Mouse (Mus musculus): ENCODE measurements around the gene Uck2.
A peak's percentile ranks its signal among the peaks of the same experiment; 100 is the strongest.

Uck2 gene

GRCm38 (mm10) chr1:167205177-167205750, 79.9 kb downstream of the Uck2 start:
- DNase-seq, result no peak

- DNase-seq, result no peak
Observed at GRCm38 (mm10) chr1:167204421-167204820, 80.7 kb downstream of the Uck2 start.

- DNase-seq, result peak; percentile 81
Observed at GRCm38 (mm10) chr1:167194766-167195165, 90.4 kb downstream of the Uck2 start.

- DNase-seq, result no peak
Observed at GRCm38 (mm10) chr1:167187791-167188190, 97.3 kb downstream of the Uck2 start.

GRCm38 (mm10) chr1:167181919-167182616, 103.1 kb downstream of the Uck2 start:
- DNase-seq, result no peak
